Mouse (Mus musculus) lung, postnatal 0 days (tissue): ENCODE measurements around the gene Tmco1.

Experiments used
- CTCF ChIP-seq: IDR thresholded peaks from 2 replicates; pipeline ENCODE4 v1.5.1; 2016; ENCODE audit warnings: antibody characterized with exemption, mild to moderate bottlenecking
- EP300 ChIP-seq: IDR thresholded peaks from 2 replicates; pipeline ENCODE4 v1.6.1; 2016; ENCODE audit warnings: antibody characterized with exemption, mild to moderate bottlenecking, control low read depth

DNA sequence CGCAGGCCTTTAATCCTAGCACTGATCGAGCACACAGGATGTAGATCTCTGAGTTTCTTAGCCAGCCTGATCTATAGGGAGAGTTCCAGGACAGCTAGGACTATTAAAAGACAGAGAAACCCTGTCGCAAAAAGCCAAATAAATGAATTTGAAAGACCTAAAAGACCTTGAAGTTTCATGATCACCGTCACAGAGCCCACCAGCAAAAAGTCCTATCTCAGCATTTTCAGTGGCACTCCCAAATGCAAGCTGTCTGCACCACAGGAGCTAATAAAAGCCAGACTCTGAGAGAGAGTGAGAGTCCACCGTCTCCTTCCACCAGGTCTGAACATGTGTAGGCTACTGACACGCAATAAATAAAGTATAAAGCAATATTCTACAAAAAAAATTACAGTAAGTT, 29.8 kb upstream of the Tmco1 start:
- TF ChIP-seq CTCF (no peak), EP300 (no peak)
